Mouse (Mus musculus) monocyte, adult 59 days (primary cell): ENCODE data around the gene Cherp. TPM values are rescaled to one million over a fixed set of nuclear protein-coding genes. Genes with fewer than 3 reads are reported as not detected.

Experiments used
- total RNA-seq, 2 experiments: library from RNA; stranded (reverse); gene quantifications; one replicate each; pipeline ENCODE4 v1.2.4; 2023

Gene Cherp
- 10 to 100 TPM; 74.3 to 77.6 TPM for total RNA-seq

DNA sequence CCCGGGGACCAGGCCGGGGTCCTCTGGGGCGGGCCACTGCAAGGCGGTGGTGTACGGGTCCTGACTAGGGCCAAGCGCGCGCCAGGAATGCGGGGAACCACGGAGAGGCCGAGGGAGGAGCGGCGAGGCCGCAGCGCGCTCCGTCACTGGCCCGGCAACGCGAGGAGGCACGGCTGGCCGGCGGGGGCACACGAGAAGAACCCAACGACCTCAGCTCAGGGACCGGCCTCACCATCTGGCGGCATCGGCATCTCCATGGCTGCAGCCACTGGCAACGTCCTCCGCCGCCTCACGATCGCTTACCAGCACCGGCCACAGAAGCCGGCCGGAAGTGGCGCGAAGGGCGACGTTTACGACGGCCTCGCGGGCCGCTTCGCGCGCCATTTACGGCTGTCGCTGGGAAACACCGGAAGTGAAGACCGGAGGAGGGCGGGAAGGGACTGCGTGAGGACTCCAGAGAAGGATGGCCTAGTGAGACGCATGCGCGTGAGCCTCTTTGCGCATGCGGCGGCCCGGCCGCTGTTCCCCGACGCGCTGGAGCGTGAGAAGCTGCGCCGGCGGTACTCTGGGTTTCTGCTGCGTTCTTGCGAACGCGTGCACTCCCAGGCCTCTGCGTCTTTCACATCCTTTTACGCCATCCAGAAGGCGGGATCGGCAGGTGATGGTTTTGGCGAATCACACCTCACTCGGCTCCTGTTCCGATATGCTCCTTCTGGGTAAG is at the start of gene Cherp:
Gene Cherp, minus strand, starts transcription at position 401 of the 721 bp plus-strand sequence.

DNA sequence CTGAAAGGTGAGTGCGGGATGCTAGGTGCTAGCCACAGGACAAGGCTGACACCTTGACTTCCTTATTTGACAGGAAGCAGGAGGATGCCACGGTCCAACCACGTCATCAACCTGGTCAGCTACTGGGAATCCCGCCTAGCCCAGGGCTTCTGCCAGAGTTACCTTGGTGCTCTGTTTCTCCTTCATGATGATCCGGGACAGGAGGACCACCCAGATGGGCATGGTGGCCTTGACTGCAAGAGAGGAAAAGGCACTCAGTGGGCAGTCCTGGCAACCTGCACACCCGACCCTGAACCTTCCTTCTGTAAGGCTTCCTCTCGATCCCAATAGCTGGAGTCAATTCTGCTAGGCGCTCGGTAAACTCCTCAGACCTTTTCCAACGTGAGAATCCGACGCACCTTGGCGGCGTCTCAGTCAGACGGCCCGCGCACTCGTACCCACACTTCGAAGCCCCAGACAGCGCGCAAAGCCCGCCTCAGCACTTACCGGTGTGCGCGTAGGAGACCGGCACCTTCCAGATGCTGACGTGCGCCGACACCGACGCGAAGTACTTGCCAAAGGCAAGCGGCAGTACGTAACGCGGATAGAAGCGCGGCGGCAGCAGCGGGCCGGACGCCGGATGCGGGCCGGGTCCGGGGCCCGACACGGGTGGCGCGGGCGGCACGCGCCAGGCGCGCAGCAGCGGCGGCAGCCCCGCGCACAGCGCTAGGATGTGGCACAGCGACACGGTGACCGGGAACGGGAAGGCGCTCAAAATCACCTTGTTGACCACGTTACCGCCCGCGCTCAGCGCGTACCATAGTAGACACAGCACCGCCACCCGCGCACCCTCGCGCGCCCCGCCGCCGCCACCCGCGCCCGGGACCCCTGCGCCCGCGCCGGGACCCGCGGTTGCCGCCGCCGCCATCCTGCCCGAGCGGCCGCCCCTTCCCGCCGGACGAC is 16.9 kb upstream of the Cherp start, which contains the start of gene Slc35e1:
Gene Slc35e1, minus strand, starts transcription at position 935 of the 942 bp plus-strand sequence.

DNA sequence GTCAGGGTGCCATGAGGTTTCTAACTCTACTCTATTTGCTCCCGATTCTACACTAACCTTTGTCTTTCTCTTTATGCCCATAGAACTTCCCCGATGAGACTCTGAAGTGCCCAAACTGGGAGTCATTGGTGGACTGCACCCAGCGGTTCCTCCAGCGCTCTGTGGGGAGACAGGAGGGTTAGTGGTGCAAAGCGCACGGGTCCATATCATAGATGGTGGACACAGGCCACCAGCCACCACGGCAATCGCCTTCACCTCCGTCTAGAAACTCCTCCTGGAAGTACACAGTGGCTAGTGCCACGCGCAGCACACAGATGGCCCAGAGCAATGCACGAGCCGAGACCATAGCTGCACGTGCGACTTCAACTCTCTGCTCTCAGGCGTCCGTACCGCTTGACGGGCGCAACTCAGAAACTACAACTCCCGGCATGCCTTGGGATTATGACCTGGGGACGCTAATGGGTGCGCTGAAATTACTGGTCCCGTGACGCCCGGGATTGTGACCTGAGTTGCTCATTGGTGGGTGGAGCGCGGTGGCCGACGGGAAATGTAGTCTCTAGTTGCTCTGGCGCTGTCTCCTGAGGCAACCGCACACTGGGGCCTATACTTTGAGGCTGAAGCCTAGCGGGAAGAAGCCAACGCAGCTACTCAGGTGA is 31.6 kb downstream of the Cherp start, which contains the start of the genes Calr3 and 1700030K09Rik:
Gene Calr3, minus strand, starts transcription at position 533 of the 656 bp plus-strand sequence.
Gene 1700030K09Rik, plus strand, starts transcription at position 543 of the 656 bp plus-strand sequence.

DNA sequence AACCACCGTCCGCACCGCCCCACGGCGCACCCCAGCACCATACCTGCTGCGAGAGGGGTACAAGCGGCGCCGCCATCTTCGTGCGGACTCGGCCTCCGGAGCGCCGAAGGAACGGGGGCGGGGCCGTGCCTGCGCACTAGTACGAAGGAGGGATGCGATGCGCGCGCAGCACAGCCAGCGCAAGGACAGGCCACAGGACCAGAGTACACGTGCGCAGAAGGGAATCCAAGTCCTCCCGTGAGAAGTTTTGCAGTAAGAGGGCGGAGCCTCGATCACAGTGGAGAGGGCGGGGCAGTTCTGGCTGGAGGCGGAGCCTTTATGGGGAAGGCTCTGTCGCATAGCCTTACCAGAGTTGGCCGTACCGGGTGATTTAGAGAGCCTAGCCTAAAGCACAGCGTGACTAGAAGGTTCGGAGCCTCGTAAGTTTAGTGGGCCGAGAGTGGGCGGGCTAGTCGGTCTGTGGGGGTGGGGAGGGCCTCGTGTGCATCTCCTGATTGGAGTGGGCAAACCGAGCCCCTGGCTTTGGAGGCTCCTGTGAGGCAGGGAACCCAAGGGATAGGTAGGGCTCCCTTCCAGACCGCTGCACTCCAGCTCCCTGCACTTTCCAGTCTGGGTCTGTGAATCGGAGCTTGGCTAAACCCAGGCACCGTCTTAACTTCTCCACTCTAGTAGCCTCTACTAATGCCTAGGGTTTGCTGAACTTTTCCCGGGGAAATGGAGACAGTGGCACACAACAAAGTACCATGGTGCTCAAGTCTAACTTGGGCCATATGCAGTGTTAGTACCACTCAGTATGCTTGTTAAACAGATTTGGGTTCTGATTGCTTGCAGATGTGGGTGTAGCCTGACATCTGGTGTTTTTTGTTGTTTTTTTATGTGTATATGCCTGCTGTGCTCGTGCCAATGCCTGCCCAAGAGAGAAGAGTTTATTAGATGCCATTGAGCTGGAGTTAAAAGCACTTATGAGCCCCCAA is 53.4 kb downstream of the Cherp start, which contains the start of gene Eps15l1:
Gene Eps15l1, minus strand, starts transcription at position 99 of the 974 bp plus-strand sequence.

Other genes with a start within 250 kb of the Cherp start
- 100 to 1,000 TPM; 127 to 134 TPM for gene Ap1m1, start 235.2 kb downstream of the Cherp start, total RNA-seq
- 1 to 10 TPM; 6.0 to 6.2 TPM for gene Gm10282, start 170.0 kb downstream of the Cherp start, total RNA-seq
- 1,000 to 10,000 TPM; 1,898 to 2,084 TPM for gene Klf2, start 156.2 kb downstream of the Cherp start, total RNA-seq
- gene Eps15l1, start 53.8 kb downstream of the Cherp start, total RNA-seq, result 100 to 1,000 TPM; 105 to 109 TPM
- gene Calr3, start 31.4 kb downstream of the Cherp start, total RNA-seq, result not detected
- 1 to 10 TPM; 3.9 to 5.3 TPM for gene 1700030K09Rik, start 31.3 kb downstream of the Cherp start, total RNA-seq
- 10 to 100 TPM; 49.6 to 56.4 TPM for gene Slc35e1, start 17.4 kb upstream of the Cherp start, total RNA-seq
- 10 to 100 TPM; 12.1 to 13.4 TPM for gene Med26, start 73.0 kb upstream of the Cherp start, total RNA-seq
- 100 to 1,000 TPM; 104 to 112 TPM for gene Smim7, start 95.9 kb upstream of the Cherp start, total RNA-seq
- 1 to 10 TPM; 4.4 to 4.5 TPM for gene Tmem38a, start 96.8 kb upstream of the Cherp start, total RNA-seq
- gene Nwd1, start 171.5 kb upstream of the Cherp start, total RNA-seq, result not detected
- 100 to 1,000 TPM; 127 to 142 TPM for gene Sin3b, start 248.1 kb upstream of the Cherp start, total RNA-seq